Mouse (Mus musculus) heart, postnatal 10 days (tissue): ENCODE data around the gene Nags. TPM values are rescaled to one million over a fixed set of nuclear protein-coding genes. Genes with fewer than 3 reads are reported as not detected.
"Not testable (repeated sequence)": the region's sequence is repeated elsewhere in the genome, so short reads cannot be mapped to it uniquely, and the experiment has no call there.

Experiments used
- DNase-seq, 2 experiments: peaks; one replicate each; pipeline ENCODE4 v3.0.0; 2021
- intact Hi-C: fragments of 180-260 bp; cut with DNase I; formaldehyde crosslinking; loops from one replicate; pipeline ENCODE4 v1.15.1; 2025
- total RNA-seq, 2 experiments: library from RNA; stranded (reverse); gene quantifications; 2 replicates each; pipeline ENCODE4 v1.2.3; 2021

The Nags gene
- total RNA-seq, 2 experiments from 2014 or later: 0.12 TPM; not detected in 1

DNA sequence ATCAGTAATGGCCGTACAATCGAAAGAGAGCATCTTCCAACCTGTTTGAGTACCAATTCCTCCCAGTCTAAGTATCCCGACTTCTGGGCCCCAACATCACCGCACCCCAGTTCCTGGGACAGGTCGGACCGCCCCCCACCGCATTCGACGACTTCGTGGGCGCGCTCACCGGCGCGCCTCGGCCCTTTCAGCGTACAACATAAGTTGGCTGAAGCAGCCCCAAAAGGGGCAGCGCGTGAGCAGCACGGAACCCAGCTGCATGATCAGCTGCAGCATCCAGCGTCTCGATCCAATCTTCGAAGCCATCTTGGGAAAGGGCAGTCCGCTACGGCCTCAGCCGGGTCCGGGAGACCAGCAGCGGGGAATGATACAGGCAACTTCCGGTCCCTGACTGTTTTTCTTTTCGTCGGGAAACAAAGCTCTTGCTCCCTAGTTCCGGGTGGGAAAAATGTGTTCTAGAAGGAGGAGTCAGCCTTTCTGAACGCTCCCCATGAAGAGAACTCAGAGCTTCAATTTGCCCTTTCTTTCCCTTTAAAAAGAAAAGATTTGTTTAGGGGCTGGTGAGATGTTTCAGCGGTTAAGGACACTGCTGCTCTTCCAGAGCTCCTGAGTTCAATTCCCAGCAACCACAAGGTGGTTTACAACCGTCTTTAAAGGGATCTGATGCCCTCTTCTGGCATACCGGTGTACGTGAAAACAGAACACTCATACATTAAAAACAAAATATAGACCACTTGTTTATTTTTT lies 10.9 kb downstream of the Nags start, which contains the start of gene Tmem101:
Gene Tmem101 (minus strand): TSS at position 366 of the 747 bp plus-strand sequence.
- intact Hi-C loops: loop anchor here (2.0 to 5.0 kb wide), 2 partner anchors 67 to 111 kb away; partner anchors contain the start of gene Asb16
- peak; percentile 94 to 97 for DNase-seq

DNA sequence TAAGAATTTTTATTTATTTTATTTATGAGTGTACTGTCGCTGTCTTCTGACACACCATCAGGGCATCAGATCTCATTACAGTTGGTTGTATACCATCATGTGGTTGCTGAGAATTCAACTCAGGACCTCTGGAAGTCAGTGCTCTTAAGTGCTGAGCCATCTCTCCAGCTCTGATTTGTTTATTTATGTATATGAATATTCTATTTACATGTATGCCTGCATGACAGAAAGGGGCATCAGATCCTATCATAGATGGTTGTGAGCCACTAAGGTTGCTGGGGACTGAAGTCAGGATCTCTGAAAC lies 11.4 kb downstream of the Nags start:
- no peak for DNase-seq
- intact Hi-C loops: loop anchor here (2.0 to 5.0 kb wide), 2 partner anchors 66 to 111 kb away; partner anchors contain the start of gene Asb16

GRCm38 (mm10) chr11:102158024-102158423 lies 12.7 kb downstream of the Nags start:
- not testable (repeated sequence) for DNase-seq
- intact Hi-C loops: loop anchor here (5.0 kb wide), 1 partner anchor 109 kb away; the partner anchor contains the start of gene Asb16

DNA sequence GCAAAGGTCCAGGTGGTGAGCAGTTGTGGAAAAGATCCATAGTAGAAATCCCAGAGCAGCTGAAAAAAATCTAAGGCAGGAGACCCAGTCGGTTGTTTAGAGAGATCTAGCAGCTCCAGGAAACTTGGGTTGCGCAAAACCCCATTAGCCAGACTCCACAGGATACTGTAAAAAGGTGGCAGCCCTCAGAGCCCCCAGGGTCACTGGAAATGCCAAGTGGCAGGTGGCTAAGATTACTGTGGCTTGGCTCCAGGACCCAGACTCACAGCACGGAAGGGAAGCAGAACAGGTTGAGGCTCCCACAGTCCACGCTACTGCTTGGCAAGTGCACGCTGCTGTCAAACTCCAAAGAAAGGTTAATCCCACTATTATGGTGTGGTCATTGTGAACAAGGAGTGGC lies 14.5 kb downstream of the Nags start:
- intact Hi-C loops: loop anchor here (5.0 kb wide), 1 partner anchor 108 kb away; the partner anchor contains the start of gene Asb16
- no peak for DNase-seq

- intact Hi-C loops: no loop called here
- DNase-seq: no peak
Measured at GRCm38 (mm10) chr11:102165971-102166722, 20.8 kb downstream of the Nags start.

DNA sequence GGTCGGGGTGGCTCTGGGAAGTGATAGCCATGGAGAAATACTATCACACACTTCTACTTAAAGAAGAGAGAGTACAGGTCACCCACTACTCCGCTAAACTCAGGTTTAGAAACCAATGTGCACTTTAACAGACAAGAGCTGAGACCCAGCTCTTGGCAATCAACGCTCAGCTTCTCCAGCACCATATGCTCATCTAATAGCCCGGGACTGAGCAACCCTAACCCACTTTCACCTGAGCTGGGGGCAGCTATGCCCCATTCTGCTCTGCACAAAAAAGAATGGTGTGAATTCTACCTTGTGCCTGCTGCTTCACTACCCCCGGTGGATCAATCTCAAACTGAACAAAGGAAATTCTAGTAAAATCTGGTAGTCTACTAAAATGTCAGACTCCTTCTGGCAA lies 22.2 kb downstream of the Nags start:
- no peak for DNase-seq
- intact Hi-C loops: no loop called here

DNA sequence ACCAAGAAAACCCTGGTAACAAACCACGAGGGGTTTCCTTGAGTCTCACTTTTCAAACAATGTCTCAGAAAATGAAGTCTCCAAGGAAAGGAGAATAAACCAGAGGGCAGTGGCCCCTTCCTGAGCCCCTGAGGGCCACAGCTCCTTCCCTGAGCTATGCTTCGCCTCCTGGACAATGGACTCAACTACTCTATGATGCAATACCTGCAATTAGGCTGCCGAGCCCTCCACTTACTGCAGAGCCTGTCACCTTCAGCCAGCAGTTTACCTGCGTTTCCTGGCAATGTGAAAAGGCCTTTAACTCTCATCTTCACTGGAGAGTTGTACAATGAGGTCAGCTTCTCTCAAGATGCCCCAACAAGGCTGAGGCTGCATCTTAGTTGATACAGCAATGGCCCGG lies 23.4 kb downstream of the Nags start:
- no peak for DNase-seq
- intact Hi-C loops: no loop called here

GRCm38 (mm10) chr11:102179836-102180235 lies 34.5 kb downstream of the Nags start:
- no peak for DNase-seq
- intact Hi-C loops: no loop called here

DNA sequence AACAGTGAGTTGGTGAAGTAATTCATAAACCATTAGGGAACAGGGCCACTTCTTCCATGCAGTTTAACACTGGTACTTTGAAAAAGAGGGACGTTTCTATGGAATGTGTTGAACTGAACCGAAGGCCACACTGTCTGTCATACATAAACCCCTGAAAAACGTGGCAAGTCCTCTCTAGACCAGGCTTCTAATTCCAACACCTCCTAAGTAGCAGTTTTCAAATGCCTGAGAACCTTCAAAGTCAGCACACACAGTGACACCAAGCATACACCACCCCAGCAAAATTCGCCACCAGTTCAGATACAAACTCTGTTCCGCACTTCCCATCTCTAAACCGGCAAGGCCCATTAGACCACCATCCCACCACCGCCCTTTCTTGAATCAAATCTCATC lies 38.9 kb downstream of the Nags start:
- no peak for DNase-seq
- intact Hi-C loops: loop anchor here (2.0 kb wide), 1 partner anchor 41 kb away; no protein-coding TSS in a partner anchor

DNA sequence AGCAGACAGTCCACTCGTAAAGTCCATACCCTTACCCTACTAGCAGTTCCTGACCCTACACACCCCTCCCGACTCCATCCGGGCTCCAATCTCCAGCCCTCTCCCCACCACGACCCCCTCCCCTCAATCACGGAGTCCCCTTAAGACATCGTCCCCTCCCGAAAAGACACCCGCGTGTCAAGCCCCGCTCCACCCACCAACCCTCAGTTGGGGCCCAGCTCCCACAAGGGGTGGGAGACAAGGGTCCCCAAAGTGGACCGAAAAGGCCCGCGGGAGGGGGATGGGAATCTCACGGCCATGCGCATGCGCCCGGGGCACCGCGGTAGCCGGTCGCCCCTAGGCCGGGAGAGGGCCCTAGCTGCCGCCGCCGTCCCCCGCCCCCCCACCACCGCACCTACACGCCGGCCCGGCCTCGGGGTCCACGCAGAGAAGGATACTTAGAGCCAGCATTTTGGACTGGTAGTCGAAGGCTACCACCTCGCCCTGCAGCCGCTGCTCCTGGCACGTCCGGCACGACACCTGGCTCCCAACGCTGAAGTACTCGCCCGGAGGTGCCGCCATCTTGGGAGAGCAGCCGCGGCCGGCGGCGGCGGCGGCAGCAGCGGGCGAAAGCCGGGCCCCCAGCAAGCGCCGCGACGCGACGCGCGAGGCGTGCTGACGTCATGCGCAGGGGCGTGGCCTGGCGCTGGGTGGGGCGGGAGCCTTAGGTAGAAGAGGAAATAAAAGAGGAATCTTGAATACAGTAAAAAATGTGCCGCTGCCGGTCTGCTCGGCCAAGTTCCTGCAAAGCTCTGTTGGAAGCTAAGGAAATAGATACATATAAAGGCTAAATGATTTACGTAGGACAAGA lies 39.6 kb downstream of the Nags start, which contains the start of gene Lsm12:
Gene Lsm12 (minus strand): TSS at position 651 of the 850 bp plus-strand sequence.
- DNase-seq: peak; percentile 96 to 98
- intact Hi-C loops: loop anchor here (2.0 kb wide), 1 partner anchor 40 kb away; no protein-coding TSS in a partner anchor

DNA sequence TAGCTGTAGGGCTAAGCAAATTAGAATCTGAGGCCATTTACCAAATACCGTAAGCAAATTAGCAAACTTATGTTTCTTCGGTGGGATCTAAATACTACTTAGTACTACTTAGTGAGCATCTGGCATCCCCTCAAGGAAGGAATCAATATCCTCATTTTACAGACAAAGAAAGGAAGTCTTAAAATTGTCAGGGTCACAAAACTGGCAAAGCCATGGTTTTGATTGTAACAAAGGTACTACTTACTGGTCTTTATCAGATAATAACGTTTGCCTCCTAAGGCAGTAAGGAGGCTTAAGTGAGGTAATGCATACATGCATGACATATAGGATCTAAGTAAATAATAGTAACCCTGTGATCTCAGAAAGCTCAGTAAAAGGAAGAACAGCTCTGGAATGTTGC lies 40.4 kb downstream of the Nags start:
- intact Hi-C loops: loop anchor here (2.0 kb wide), 1 partner anchor 39 kb away; no protein-coding TSS in a partner anchor
- DNase-seq: no peak

DNA sequence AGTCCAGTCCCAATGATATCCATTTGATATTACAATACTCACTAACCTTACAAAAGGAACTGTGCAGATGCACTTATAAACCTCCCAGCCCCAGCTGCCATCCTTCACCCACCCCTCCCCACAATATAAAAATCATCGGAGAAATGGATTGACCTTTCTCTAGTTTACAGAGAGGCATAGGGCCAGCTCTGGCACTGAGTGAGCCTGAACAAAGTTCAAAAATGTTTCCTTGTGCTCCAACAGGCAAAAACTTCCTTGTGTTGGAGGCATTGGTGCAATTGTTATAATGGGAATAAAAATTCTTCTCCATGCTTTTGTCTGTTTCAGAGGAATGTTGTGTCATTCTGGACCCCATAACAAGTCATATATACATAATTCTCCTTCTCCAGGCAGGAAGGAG lies 40.9 kb downstream of the Nags start:
- DNase-seq: no peak
- intact Hi-C loops: no loop called here

- intact Hi-C loops: no loop called here
- DNase-seq: no peak
Measured at GRCm38 (mm10) chr11:102188980-102189379, 43.7 kb downstream of the Nags start.

DNA sequence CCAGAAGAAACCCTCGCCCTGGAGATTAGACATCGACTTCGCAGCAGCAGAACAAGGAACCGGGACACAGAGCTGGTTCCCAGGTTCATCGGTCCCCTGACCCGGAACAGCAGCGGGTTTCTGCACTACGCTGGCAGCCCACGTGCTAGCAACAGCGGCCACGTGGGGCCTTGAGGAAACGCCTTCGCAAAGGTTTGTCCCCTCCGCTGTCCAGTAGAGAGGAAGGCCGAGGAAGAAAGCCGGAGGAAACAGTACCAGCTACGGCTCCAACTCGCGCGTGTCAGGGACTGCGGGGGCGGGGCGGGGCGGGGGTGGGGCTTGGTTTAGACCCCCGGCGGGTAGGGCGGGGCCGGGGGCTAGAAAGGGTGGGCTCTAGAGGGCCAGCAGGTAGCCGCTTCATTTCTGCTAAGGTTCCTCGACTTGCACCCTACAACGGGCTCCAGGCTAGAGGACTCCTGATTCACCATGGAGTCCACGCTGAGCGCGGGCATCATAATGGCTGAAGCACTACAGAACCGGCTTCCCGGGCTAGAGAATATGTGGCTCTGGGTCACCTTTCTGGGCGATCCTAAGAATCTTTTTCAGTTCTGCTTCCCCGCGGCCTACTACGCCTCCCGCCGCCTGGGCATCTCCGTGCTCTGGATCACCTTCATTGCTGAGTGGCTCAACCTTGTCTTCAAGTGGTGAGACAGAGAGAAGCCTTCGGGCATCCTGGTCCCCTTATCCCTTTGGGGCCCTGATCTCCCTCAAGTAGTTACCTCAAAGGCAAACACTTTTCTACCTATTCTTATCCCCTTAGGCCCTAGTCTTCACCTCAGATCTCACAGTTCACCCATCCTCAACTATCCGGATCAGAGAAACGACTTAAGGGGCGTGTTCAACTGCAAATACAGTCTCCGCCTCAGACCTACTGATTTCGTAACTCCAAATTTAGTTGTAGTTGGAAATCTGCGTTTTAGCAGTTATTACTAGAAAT lies 44.4 kb downstream of the Nags start, which contains the start of gene G6pc3:
Gene G6pc3 (plus strand): TSS at position 160 of the 976 bp plus-strand sequence.
- intact Hi-C loops: no loop called here

DNA sequence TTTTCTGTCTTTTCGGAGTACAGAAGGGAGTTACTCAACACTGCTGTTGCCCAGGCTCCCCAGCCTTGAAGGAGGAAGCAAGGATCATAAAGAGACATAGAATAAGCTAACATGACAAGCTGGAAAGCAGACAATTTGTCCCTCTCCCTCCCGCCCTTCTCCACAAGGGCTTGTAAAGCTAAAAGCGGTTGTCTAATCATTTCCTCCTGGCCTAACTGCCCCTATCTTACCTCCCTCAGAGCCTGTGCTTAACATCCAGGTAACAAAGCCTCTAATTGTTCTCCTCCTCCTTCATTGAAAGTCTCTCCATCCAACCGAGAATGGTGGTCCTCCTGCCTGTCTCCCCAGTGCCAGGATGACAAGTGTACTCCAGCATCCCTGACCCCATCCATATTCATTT lies 45.5 kb downstream of the Nags start:
- intact Hi-C loops: no loop called here
- DNase-seq: no peak

More for the DNA sequence above, 44.4 kb downstream of the Nags start, which contains the start of gene G6pc3:
- peak; percentile 92 to 95 for DNase-seq

- DNase-seq: no peak
- intact Hi-C loops: no loop called here
Measured at GRCm38 (mm10) chr11:102193657-102194440, 48.5 kb downstream of the Nags start.

DNA sequence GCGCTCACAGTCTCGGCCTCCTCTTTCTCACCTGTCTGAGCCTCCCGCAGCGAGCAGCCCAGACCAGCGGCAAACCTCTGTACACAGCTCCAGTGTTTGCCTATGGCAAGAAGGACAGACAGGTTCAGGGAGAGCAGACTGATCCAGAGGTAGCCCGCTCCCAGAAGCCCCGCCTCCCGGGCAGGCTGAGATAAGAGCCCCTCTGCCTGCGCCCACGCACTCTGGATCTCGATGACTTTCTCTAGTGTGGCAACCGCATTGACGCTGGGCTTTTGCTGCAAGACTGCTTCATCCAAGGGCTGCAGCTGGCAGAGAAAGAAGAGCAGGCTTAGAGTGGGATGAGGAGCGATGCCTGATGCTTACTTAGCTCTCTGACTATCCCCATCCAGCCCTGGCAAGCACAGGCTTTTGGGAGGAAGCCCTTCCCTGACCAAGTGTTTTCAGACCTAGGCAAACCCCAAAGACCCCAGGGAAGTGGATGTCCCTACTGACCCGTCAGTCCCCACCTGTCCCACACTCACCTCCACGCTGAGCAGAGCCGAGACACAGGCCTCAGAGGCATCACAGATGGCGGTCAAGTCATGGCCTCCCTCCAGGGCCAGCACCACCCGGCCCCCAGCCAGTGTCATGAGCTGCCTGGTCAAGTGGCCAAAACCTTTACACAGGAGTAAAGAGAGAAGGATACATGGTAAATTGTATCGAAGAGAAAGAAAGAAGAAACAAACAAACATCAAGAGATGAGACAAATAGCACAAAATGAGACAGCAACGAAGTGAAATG lies 50.9 kb downstream of the Nags start:
- DNase-seq: no peak
- intact Hi-C loops: no loop called here

DNA sequence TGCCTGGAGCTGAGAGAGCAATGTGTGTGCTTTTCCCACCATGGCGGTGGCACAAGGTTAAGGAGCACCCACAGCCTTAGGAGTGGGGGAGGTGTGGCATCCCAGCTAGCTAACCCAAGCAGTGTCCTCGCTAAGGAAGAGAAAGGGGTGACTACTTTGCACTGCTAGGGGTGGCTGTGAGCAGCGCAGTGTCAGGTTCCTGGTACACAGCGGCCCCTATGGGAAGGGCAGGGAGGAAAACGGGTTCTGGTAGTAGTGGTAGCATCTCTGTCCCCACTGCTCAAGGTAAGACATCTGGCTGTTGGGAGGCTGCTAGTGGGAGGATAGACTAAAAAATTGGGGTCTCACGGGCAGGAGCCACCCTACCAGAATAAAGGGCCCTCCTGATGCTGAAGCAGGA lies 52.9 kb downstream of the Nags start:
- DNase-seq: no peak
- intact Hi-C loops: no loop called here
